Mouse (Mus musculus) activated CD4-positive, CD25-positive, alpha-beta regulatory T cell, adult 4 months (primary cell): Measurements from ENCODE around the gene Nos3. TPM values are rescaled to one million over a fixed set of nuclear protein-coding genes. Genes with fewer than 3 reads are reported as not detected.

Experiments used
- ATAC-seq: one replicate; pipeline ENCODE4 v1.8.0; 2017
- polyA plus RNA-seq, 2 experiments: library from polyadenylated mRNA; unstranded; fragments of 100-300 nt; shearing (Covaris generic); gene quantifications; one replicate each; pipeline ENCODE4 v1.2.1; 2017

Nos3 gene
- polyA plus RNA-seq, 2 experiments from 2014 or later, result 0.42 TPM; not detected in 1

GRCm38 (mm10) chr5:24427981-24428402 lies 63.4 kb downstream of the Nos3 start:
- no peak for ATAC-seq

DNA sequence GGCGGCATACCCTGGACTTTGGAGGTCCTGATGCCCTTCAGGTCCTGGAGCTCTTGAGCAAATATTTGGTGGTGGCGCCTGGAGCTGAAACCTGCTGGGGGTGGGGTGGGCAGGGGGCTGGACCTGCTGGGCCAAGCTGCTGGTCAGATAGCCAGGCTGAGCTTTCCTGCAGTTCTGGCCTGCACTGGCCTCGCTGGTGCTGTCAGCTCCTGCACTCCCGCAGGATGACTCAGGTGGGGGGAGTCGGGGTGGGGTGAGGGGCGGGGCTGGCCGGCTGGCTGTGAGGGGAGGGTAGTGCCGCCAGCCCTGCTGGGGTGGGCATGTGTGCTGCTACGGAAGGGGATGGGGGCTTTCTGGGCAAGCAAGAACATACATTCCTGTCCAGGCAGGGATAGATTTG lies 64.0 kb downstream of the Nos3 start:
- ATAC-seq, result no peak

- ATAC-seq, result no peak
These were observed 69.4 kb downstream of the Nos3 start for GRCm38 (mm10) chr5:24433993-24434392.

Other genes starting within 250 kb of the Nos3 start
- gene Nupl2, start 199.8 kb upstream of the Nos3 start, polyA plus RNA-seq, result 1 to 10 TPM; 6.8 to 7.0 TPM
- under 1 TPM; 0.16 to 0.24 TPM for gene Kcnh2, start 13.2 kb upstream of the Nos3 start, polyA plus RNA-seq
- 1 to 10 TPM; 2.2 to 2.9 TPM for gene Atg9b, start 27.3 kb downstream of the Nos3 start, polyA plus RNA-seq
- 10 to 100 TPM; 15.3 to 21.6 TPM for gene Abcb8, start 28.9 kb downstream of the Nos3 start, polyA plus RNA-seq
- gene Asic3, start 48.6 kb downstream of the Nos3 start, polyA plus RNA-seq, result under 1 TPM in 1 of 2 experiments, not detected in 1; 0.85 TPM
- gene Cdk5, start 58.7 kb downstream of the Nos3 start, polyA plus RNA-seq, result 10 to 100 TPM; 54.8 to 58.3 TPM
- 10 to 100 TPM; 12.2 to 13.3 TPM for gene Slc4a2, start 59.0 kb downstream of the Nos3 start, polyA plus RNA-seq
- 10 to 100 TPM; 34.9 to 49.5 TPM for gene Fastk, start 80.5 kb downstream of the Nos3 start, polyA plus RNA-seq
- gene Tmub1, start 83.0 kb downstream of the Nos3 start, polyA plus RNA-seq, result 10 to 100 TPM; 51.1 to 65.5 TPM
- gene Agap3, start 87.4 kb downstream of the Nos3 start, polyA plus RNA-seq, result 1 to 10 TPM; 3.9 to 6.0 TPM
- under 1 TPM in 1 of 2 experiments, not detected in 1; 0.09 TPM for gene Gbx1, start 162.4 kb downstream of the Nos3 start, polyA plus RNA-seq
- gene Asb10, start 176.2 kb downstream of the Nos3 start, polyA plus RNA-seq, result not detected
- under 1 TPM in 1 of 2 experiments, not detected in 1; 0.46 TPM for gene 4931409K22Rik, start 192.0 kb downstream of the Nos3 start, polyA plus RNA-seq
- 10 to 100 TPM; 51.8 to 56.8 TPM for gene Abcf2, start 212.7 kb downstream of the Nos3 start, polyA plus RNA-seq
- 10 to 100 TPM in 1 of 2 experiments, 1 to 10 TPM in 1; 8.3 to 17.8 TPM for gene Chpf2, start 221.9 kb downstream of the Nos3 start, polyA plus RNA-seq